Mouse (Mus musculus) forebrain, postnatal 0 days (tissue): ENCODE data around the gene Slc26a11. TPM values are rescaled to one million over a fixed set of nuclear protein-coding genes. Genes with fewer than 3 reads are reported as not detected.

Experiments
- ATAC-seq: fragments of 200-750 bp; cut with Nextera tagmentation; 2 replicates; pipeline ENCODE4 v1.8.0; 2017; ENCODE audit warnings: mild to moderate bottlenecking, moderate library complexity
- DNase-seq: peaks from one replicate; pipeline ENCODE4 v3.0.0-alpha.2; 2015
- H3K27ac ChIP-seq: fragments of 300-500 bp; sonication (generic); 2 replicates; pipeline ENCODE4 v1.5.1; 2014; ENCODE audit warnings: low read depth, mild to moderate bottlenecking, antibody characterized with exemption, low read length, moderate library complexity, mixed read lengths
- H3K27me3 ChIP-seq: fragments of 300-500 bp; sonication (generic); 2 replicates; pipeline ENCODE4 v1.6.1; 2014; ENCODE audit warnings: mild to moderate bottlenecking, low read length, mixed read lengths; ENCODE audit not compliant: insufficient read depth
- H3K36me3 ChIP-seq: fragments of 300-500 bp; sonication (generic); 2 replicates; pipeline ENCODE4 v1.6.1; 2014; ENCODE audit warnings: mild to moderate bottlenecking, moderate library complexity; ENCODE audit not compliant: insufficient read depth
- H3K4me1 ChIP-seq: fragments of 300-500 bp; sonication (generic); 2 replicates; pipeline ENCODE4 v1.6.1; 2014; ENCODE audit warnings: antibody characterized with exemption; ENCODE audit not compliant: insufficient read depth
- H3K4me2 ChIP-seq: fragments of 300-500 bp; sonication (generic); 2 replicates; pipeline ENCODE4 v1.6.1; 2014; ENCODE audit warnings: low read depth, mild to moderate bottlenecking, moderate library complexity
- H3K4me3 ChIP-seq: fragments of 300-500 bp; sonication (generic); 2 replicates; pipeline ENCODE4 v1.5.1; 2014; ENCODE audit warnings: low read depth, low read length, mixed read lengths
- H3K9ac ChIP-seq: fragments of 300-500 bp; sonication (generic); 2 replicates; pipeline ENCODE4 v1.6.1; 2014; ENCODE audit warnings: mild to moderate bottlenecking
- H3K9me3 ChIP-seq: fragments of 300-500 bp; sonication (generic); 2 replicates; pipeline ENCODE4 v1.6.1; 2016; ENCODE audit warnings: low read length
- CTCF ChIP-seq: sonication (generic); IDR thresholded peaks from 2 replicates; pipeline ENCODE4 v1.5.1; 2016; ENCODE audit warnings: antibody characterized with exemption, control low read depth, low read depth
- WGBS: fragments of 180-500 bp; shearing (Covaris S2); extraction: QIAGEN DNeasy Blood & Tissue Kit; methylation state at CpG from one replicate; pipeline ENCODE4 v1.1.7; 2014; 5-methylcytosine and 5-hydroxymethylcytosine counted together
- polyA plus RNA-seq: library from polyadenylated mRNA; unstranded; fragments of >200 nt; fragmentation: Nextera tagmentation; extraction: Ambion mirVana; gene quantifications from 2 replicates; pipeline ENCODE4 v1.2.1, GENCODE M21; 2015
- total RNA-seq: library from RNA; depleted of rRNA; stranded (reverse); fragments of >200 nt; gene quantifications from 2 replicates; pipeline ENCODE4 v1.2.3, GENCODE M21; 2014

The Slc26a11 gene
- total and polyA plus RNA-seq, 2 experiments from 2014 or later: 3.6 to 4.8 TPM

GRCm38 (mm10) chr11:119396461-119396860, 41.1 kb downstream of the Slc26a11 start:
- no peak overlapping the region for H3K4me3 ChIP-seq
- no peaks in the 10 kb centered on the region for H3K36me3 ChIP-seq
- no peak for TF ChIP-seq CTCF
- peaks cover 7% of the 10 kb centered on the region for H3K27me3 ChIP-seq
- no peak overlapping the region for H3K27ac ChIP-seq
- ATAC-seq (no peak), DNase-seq (no peak)
- H3K4me2 ChIP-seq: no peak overlapping the region
- 59% methylated on average over 7 of the region's 7 CpGs for WGBS
- H3K9me3 ChIP-seq: no peaks in the 10 kb centered on the region
- no peak overlapping the region for H3K9ac ChIP-seq
- no peaks in the 10 kb centered on the region for H3K4me1 ChIP-seq

- no peaks in the 10 kb centered on the region for H3K9me3 ChIP-seq
- no peak overlapping the region for H3K9ac ChIP-seq
- no peaks in the 10 kb centered on the region for H3K4me1 ChIP-seq
- H3K27ac ChIP-seq: no peak overlapping the region
- H3K27me3 ChIP-seq: no peaks in the 10 kb centered on the region
- H3K36me3 ChIP-seq: no peaks in the 10 kb centered on the region
- no peak for ATAC-seq
- no peak overlapping the region for H3K4me3 ChIP-seq
- WGBS: 59% methylated on average over 11 of the region's 11 CpGs
- no peak for TF ChIP-seq CTCF
- no peak for DNase-seq
- no peak overlapping the region for H3K4me2 ChIP-seq
Observed at GRCm38 (mm10) chr11:119402501-119403160, 47.3 kb downstream of the Slc26a11 start.

DNA sequence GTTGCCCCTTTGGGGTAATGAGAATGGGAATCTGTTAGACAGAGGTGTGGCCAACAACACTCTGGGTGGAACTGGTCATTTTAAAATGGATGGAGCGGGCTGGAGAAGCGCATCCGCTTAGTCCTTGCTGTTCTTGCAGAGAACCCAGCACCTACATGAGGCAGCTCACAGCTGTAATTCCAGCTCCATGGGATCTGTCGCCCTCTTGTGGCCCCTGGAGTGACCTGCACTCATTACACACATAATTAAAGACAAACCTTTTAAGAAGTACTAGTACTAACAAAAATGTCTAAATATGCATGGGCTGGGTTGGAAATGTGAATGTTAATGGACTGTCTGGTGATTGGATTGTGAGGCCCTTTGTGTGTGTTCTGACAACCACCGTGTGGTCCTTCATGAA, 49.3 kb downstream of the Slc26a11 start:
- Histone ChIP-seq H3K27me3 (no peaks in the 10 kb centered on the region), H3K9ac (no peak overlapping the region), H3K4me1 (no peaks in the 10 kb centered on the region), H3K27ac (no peak overlapping the region), H3K9me3 (no peaks in the 10 kb centered on the region), H3K4me3 (no peak overlapping the region), H3K4me2 (no peak overlapping the region), H3K36me3 (no peaks in the 10 kb centered on the region)
- peak; percentile 71 for TF ChIP-seq CTCF
- 56% methylated on average over 5 of the region's 5 CpGs for WGBS
- DNase-seq (peak; percentile 25), ATAC-seq (no peak)

DNA sequence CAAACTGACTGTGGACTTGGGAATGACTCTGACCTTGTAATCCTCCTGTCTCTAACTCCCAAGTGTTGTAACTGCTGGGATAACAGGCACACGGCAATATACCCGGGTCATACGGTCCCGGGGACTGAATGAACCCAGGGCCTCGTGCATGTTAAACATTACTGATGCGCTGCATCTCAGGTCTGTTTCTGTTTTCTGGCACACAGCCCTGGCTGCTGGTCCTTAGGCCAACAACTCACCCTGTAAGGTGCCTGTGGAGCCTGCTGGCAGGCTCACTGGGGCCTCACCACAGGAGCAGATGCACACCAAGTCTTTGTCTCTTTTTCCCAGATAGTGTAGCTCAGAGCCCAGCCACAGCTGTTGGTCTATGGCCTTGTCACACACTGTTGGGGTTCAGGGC, 52.0 kb downstream of the Slc26a11 start:
- 90% methylated on average over 6 of the region's 6 CpGs for WGBS
- Histone ChIP-seq H3K9me3 (no peaks in the 10 kb centered on the region), H3K4me3 (no peak overlapping the region), H3K9ac (no peak overlapping the region), H3K27me3 (no peaks in the 10 kb centered on the region), H3K4me2 (no peak overlapping the region), H3K4me1 (no peaks in the 10 kb centered on the region), H3K27ac (no peak overlapping the region), H3K36me3 (no peaks in the 10 kb centered on the region)
- no peak for DNase-seq
- no peak for TF ChIP-seq CTCF
- ATAC-seq: no peak

GRCm38 (mm10) chr11:119407977-119408376, 52.6 kb downstream of the Slc26a11 start:
- Histone ChIP-seq H3K9ac (no peak overlapping the region), H3K36me3 (no peaks in the 10 kb centered on the region), H3K4me3 (no peak overlapping the region), H3K4me1 (no peaks in the 10 kb centered on the region), H3K9me3 (no peaks in the 10 kb centered on the region), H3K4me2 (no peak overlapping the region), H3K27ac (no peak overlapping the region), H3K27me3 (no peaks in the 10 kb centered on the region)
- 54% methylated on average over 5 of the region's 5 CpGs for WGBS
- DNase-seq: no peak
- no peak for TF ChIP-seq CTCF
- ATAC-seq: no peak

DNA sequence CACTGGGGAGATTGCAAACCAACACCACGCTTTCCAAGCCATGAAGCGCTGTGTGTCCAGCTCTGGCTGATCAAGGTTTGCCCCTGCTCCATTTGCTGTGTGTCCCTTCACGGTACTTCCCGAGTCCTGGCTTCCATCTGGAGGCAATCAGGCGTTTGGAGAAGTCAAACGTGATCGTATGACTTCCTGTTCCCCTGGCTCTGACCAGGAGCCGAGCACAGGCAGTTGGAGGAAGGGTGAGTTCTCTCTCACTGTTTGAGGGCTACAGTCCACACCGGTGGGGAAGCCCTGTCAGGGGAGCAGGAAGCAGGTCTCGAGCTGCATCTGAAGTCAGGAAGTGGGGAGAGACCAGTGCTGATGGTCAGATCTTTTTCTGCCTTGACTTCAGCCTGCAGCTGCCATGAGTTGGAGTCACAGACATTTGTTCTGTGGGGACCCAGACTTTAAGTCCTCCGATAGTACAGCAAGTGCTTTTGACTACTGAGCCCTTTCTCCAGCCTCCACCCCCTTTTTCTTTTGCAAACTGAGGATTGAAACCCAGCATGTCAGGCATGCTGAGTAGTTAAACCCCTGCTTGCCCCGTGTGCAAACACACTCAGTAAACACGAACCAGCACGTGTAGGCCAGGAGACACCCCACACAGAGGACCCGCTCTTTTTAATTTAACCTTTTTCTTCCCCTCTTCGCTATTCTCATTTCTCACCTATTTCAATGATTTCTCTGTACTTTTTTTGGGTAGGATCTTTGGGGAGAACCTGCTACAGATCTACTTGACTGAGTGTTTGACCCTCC, 64.2 kb downstream of the Slc26a11 start:
- Histone ChIP-seq H3K27ac (no peak overlapping the region), H3K4me2 (no peak overlapping the region), H3K36me3 (no peaks in the 10 kb centered on the region), H3K4me3 (no peak overlapping the region), H3K9ac (no peak overlapping the region), H3K4me1 (no peaks in the 10 kb centered on the region), H3K27me3 (no peaks in the 10 kb centered on the region), H3K9me3 (no peaks in the 10 kb centered on the region)
- 76% methylated on average over 16 of the region's 16 CpGs for WGBS
- TF ChIP-seq CTCF: no peak
- ATAC-seq: no peak
- no peak for DNase-seq

DNA sequence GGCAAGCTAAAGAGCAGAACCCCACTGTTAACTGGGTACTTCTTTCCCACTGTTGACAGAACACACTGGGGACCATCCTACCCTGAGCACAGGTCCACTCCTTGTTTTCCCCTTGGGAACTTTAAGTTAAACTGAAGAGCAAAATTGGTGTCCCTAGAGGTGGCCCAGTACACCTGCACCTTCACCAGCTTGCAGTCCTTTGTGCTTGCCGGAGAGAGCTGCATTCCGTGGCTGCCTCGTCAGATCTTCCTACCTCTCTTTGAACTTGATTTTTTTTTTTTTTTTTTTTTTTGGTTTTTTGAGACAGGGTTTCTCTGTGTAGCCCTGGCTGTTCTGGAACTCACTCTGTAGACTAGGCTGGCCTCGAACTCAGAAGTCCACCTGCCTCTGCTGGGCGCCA, 65.1 kb downstream of the Slc26a11 start:
- DNase-seq (no peak), ATAC-seq (no peak)
- no peaks in the 10 kb centered on the region for H3K36me3 ChIP-seq
- H3K9ac ChIP-seq: no peak overlapping the region
- no peaks in the 10 kb centered on the region for H3K4me1 ChIP-seq
- H3K9me3 ChIP-seq: no peaks in the 10 kb centered on the region
- no peaks in the 10 kb centered on the region for H3K27me3 ChIP-seq
- no peak overlapping the region for H3K4me3 ChIP-seq
- 75% methylated on average over 5 of the region's 5 CpGs for WGBS
- no peak overlapping the region for H3K4me2 ChIP-seq
- no peak for TF ChIP-seq CTCF
- no peak overlapping the region for H3K27ac ChIP-seq
